Mouse (Mus musculus) embryonic fibroblast, embryonic 13.5 days (primary cell): ENCODE results near the gene Lmbr1l. TPM values are rescaled to one million over a fixed set of nuclear protein-coding genes. Genes with fewer than 3 reads are reported as not detected.

Experiments used
- H3K27ac ChIP-seq: 2 replicates; pipeline ENCODE4 v1.5.1; 2012; ENCODE audit warnings: low read length, control low read depth, inconsistent platforms; ENCODE audit not compliant: insufficient read depth
- H3K4me1 ChIP-seq: 2 replicates; pipeline ENCODE4 v1.6.1; 2011; ENCODE audit warnings: low read length; ENCODE audit not compliant: control insufficient read depth, insufficient read depth
- H3K4me3 ChIP-seq: 2 replicates; pipeline ENCODE4 v1.5.1; 2011; ENCODE audit warnings: mild to moderate bottlenecking, control low read depth, low read length; ENCODE audit not compliant: insufficient read depth
- CTCF ChIP-seq: IDR thresholded peaks from 2 replicates; pipeline ENCODE4 v1.5.1; 2011; ENCODE audit warnings: mild to moderate bottlenecking, control low read depth, low read length, moderate library complexity, borderline replicate concordance; ENCODE audit not compliant: insufficient read depth
- POLR2A ChIP-seq: IDR thresholded peaks from 2 replicates; pipeline ENCODE4 v1.6.1; 2011; ENCODE audit warnings: low read depth, mild to moderate bottlenecking, control low read depth, low read length, moderate library complexity
- polyA plus RNA-seq: library from polyadenylated mRNA; stranded (reverse); fragments of >200 nt; gene quantifications from 2 replicates; pipeline ENCODE4 v1.2.4, GENCODE M21; 2011; ENCODE audit warnings: low read depth; ENCODE audit not compliant: missing spikeins, insufficient read length

Gene Lmbr1l
- polyA plus RNA-seq, 1 experiment: 14.7 TPM

DNA sequence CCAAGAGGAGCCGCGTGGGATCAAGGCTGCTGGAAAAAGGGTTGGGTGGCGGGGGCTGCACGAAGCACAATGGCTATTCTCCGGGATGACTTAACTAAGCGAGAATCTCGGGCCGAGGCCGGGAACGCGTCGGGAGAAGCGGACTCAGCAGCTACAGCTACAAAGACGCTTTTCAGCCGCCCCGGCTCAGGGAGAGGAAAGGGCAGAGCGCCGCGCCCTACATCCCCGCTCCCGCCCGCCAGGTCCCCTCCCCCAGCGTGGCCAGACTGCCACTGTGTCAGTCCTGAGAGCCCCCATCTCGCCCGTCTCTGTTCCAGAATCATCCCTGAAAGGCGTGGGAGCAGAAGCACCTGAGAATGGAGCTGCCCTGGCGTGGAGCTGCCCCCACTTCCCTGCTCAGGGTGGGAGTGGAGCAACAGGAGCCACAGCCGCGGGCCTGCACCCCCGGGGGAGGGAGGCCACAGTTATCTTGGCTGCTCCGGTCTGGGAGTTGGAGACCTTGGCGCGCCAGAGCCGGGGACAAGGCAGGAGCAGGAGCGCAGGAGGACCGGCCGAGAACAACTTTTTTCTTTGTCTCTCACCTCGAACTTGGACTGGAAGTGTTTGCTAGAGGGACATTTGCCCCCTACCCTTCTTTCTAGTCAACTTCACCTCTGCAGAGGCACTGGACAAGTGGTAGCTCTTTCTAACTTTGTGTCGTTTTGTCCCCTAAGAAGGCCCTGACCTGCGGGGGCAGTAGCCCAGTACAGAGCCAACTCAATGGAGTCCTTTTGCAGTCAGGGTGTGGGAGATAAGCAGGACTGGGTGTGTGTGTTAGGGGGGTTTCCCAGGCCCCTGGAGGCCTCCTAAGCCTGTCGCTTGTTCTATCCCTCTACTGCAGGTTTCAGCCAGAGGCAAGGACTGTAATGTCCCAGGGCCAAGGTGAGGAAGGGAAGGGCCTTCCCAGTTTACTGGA is 22.1 kb downstream of the Lmbr1l start:
- TF ChIP-seq POLR2A (no peak), CTCF (no peak)
- Histone ChIP-seq H3K4me1 (peaks cover 4% of the 10 kb centered on the region; the same call in 1 of the 2 replicates), H3K27ac (no peak overlapping the region), H3K4me3 (no peak overlapping the region)

DNA sequence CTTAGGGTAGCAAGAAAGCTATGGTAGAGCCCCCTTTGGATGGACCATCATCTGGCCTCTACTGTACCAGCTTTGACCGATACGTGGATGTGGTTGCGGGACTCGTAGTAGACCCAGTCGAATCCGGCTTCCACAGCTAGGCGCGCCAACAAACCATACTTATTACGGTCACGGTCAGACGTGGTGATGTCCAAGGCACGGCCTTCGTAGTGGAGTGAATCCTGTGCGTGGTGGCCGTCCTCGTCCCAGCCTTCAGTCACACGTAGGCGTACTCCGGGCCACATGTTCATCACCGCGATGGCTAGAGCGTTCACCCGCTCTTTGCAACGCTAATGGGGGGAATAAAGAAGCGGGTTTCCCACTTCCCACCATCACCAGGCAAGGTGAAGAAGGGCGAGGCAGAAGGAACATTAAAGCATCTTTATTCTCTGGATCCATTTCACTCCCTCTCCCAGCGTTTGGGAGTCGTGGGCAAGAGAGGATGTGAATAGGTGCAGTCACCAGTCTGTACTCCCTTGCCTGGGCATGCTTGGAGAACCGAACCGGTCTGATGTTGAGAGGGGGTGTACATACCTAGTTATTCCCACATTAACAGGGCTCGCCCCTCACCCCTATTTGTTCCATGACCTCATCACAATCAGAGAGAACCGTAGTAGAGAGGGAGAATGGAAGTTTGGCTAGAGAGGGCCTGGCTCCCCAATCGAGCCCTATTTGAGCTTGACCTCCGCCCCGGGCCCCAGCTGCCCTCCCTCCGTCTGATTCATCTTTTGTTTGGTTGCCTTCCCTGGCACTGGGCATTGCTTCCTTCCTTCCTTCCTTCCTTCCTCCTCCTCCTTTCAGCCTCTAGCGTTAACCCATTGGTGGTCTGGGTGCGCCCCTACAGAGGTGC is 23.0 kb downstream of the Lmbr1l start:
- no peak overlapping the region for H3K4me3 ChIP-seq
- H3K27ac ChIP-seq: no peak overlapping the region
- peaks cover 4% of the 10 kb centered on the region; the same call in 1 of the 2 replicates for H3K4me1 ChIP-seq
- no peak for TF ChIP-seq CTCF
- TF ChIP-seq POLR2A: no peak

DNA sequence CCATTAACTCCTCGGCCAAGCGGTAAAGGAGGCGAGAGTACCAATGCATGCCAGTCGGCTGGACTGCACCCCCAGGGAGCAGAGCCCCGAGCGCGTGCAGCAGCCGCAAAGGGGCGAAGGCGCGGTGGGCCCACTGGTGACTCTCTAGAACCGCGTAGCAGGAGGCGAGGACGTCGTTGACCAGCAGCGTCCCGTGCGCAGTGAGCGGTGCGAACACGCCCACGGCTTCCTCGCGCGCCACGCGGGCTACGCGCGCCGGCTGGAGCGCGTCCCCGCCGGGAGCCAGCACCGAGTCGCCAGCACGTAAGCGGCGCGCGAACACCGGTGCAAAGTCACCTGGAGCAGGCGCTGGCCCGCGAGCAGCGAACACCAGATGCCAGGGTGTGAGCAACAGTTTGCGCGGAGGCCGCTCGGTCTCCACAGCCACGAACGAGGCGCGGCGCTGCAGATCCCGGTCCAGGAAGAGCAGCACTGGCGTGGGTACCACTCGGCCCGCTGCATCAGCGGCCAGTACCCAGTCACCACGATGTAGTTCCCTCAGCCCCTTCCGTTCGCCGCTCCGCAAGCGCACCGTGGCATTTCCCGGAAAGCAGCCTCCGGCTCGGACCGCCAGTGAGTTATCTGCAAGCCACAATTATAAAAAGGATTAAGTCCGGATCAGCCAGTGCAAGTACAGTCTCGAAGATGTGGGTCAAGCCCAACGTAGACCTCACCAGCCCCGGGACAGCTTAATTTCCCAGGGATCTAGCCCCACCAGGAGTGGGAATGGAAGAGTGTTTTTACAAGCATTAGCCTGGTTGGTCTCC is 23.9 kb downstream of the Lmbr1l start, which contains the start of gene Rhebl1:
Rhebl1 (minus strand) TSS at position 601 of the 806 bp plus-strand sequence.
- 0 out of 2 replicates have a peak, but pooled peaks have one; percentile 34 for TF ChIP-seq POLR2A
- no peak for TF ChIP-seq CTCF
- Histone ChIP-seq H3K4me1 (peaks cover 4% of the 10 kb centered on the region; the same call in 1 of the 2 replicates), H3K27ac (no peak within 1 kb of the TSS), H3K4me3 (peak within 1 kb of the TSS; percentile 31)

DNA sequence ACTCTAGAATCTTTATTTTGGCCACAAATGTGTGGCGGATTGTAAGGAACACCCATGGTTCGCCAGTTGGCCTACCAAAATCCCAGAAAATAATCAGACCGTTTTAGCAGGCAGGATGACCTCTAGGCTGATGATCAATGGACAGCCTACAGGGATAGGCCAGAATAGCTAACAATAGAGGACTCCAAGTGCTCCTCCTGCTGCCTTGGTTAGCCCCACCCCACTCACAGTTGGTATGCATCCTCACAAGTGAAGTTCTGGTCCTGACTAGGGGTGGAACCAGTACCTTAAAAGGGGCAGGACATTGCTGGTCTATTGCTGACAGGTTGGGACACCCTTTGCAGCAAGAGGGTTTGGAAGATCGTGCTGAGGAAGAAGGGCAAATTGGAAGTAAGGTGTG is 25.0 kb downstream of the Lmbr1l start:
- H3K4me1 ChIP-seq: peaks cover 4% of the 10 kb centered on the region; the same call in 1 of the 2 replicates
- TF ChIP-seq CTCF (no peak), POLR2A (no peak)
- H3K27ac ChIP-seq: no peak overlapping the region
- H3K4me3 ChIP-seq: no peak overlapping the region

DNA sequence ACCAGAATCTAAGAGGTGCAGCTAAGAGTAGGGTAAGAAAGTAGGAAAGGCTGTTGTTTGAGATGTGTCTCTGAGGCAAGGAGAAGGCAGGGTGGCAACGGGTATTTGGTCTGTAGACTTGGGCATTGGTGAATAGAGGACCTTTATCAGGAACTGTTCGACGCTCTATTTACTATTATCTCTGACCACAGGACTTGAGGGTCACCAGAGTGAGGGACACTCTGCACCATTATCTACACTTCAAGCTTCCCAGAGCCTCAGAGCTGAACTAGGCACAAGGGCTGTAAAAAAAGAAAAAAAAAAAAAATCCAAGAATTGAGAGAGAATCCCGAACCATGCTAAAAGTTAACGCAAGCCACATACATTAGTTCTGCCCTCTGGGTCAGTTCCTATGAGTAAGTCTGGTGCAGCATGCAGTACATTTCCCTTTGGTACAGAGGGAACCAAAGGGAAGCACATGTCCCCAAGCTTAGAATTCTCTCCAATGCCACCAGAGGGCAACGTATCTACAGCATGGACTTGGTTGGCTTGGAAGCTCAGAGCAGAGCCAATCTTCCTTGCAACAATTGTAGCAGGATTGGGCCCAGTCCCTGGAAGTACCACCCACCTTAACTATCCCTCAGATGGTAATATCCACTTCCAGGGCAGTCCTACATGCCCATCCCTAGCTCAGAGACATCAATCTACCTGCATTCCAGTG is 26.0 kb downstream of the Lmbr1l start:
- TF ChIP-seq POLR2A: no peak
- peak; percentile 45; the same call in 1 of the 2 replicates for TF ChIP-seq CTCF
- H3K4me1 ChIP-seq: no peaks in the 10 kb centered on the region; the same call in 1 of the 2 replicates
- no peak overlapping the region for H3K4me3 ChIP-seq
- no peak overlapping the region for H3K27ac ChIP-seq

DNA sequence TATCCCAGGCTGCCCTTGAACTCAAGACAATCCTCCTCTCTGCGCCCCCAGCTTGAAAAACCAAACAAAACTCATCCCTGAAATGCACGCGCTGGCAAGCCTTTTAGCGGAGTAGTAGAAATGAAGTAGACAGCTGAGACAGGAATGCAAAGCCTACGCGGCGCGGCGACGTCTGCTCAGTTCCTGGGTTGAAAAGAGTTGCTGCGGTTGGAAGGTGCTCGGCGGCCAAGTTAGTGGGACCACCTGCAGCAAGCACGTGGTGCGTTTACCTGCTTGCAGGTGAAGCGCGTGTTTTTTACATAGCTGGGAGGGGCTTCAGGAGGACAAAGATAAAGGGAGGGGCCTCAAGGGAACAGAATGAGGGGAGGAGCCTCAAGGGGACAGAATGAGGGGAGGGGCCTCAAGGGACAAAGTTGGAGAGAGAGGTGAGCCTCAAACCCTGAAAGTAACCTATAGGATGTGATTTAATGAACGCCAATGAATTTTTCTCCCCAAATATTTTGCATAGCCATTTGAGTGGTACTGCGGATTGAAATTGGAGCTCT is 26.8 kb downstream of the Lmbr1l start:
- TF ChIP-seq POLR2A (no peak), CTCF (no peak)
- no peak overlapping the region for H3K27ac ChIP-seq
- no peaks in the 10 kb centered on the region; the same call in 1 of the 2 replicates for H3K4me1 ChIP-seq
- H3K4me3 ChIP-seq: no peak overlapping the region

DNA sequence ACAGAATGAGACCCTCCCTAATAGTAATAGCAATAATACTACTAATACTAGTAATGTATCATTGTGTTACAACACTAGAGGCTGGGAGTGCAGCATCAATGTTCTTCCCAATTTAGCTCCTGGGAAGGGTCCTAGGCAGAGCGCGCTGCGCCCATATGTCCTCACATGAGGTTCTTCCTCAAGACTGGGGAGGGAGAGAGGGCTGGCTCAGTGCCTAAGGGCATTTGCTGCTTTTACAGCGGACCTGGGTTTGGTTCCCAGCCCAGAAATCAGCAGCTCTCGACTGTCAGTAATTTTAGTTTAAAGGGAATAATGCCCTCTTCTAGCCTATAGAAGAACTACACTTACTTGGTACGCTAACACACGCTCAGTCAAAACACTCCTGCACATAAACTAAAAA is 30.5 kb downstream of the Lmbr1l start:
- TF ChIP-seq CTCF: no peak
- TF ChIP-seq POLR2A: no peak
- H3K4me3 ChIP-seq: no peak overlapping the region
- H3K4me1 ChIP-seq: no peaks in the 10 kb centered on the region
- H3K27ac ChIP-seq: no peak overlapping the region

DNA sequence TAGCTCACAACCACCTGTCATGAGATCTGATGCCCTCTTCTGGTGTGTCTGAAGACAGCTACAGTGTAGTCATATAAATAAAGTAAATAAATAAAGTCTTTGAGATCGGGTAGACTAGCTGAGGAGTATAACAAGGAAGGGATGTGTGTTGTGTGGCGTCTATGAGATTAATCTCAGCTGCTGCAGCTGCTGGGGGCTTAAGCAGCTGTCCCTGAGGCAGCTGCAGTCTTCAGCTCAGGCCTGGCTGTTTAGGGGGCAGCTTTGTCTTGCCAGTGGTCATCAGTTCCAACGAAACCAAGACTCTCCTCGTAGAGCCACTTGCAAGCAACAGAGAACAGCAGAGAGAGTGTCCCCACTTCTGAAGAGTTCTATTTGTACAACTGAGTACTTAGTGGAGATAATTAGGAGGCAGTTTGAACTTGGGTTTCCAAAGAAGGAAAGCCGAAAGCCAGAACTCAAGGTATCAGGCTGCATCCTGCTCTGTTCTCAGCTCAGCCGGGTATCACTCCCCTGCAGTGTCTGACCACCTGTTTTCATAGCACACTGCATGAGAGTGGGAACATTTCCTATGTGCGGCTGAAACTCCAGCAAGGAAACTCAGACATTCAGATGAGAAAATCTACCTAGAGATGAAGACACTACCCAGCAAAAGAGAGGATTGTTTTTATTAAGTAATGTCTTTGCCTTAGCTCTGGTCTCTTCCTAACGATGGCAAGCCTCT is 31.2 kb downstream of the Lmbr1l start:
- H3K4me3 ChIP-seq: no peak overlapping the region
- no peak for TF ChIP-seq POLR2A
- no peak for TF ChIP-seq CTCF
- no peaks in the 10 kb centered on the region for H3K4me1 ChIP-seq
- no peak overlapping the region for H3K27ac ChIP-seq
